Mouse (Mus musculus) heart, postnatal 25 days (tissue): ENCODE data around the gene Kmt2d. TPM values are rescaled to one million over a fixed set of nuclear protein-coding genes. Genes with fewer than 3 reads are reported as not detected.
A peak's percentile ranks its signal among the peaks of the same experiment; 100 is the strongest.
"Not testable (repeated sequence)": the region's sequence is repeated elsewhere in the genome, so short reads cannot be mapped to it uniquely, and the experiment has no call there.

ENCODE experiments used
- DNase-seq: peaks from one replicate; pipeline ENCODE4 v3.0.0; 2022; ENCODE audit warnings: low spot score
- intact Hi-C: fragments of 180-260 bp; cut with DNase I; formaldehyde crosslinking; loops from one replicate; pipeline ENCODE4 v1.15.1; 2025
- total RNA-seq, 2 experiments: library from RNA; stranded (reverse); gene quantifications; 2 replicates each; pipeline ENCODE4 v1.2.3; 2021

The Kmt2d gene
- total RNA-seq = 10 to 100 TPM; 52.1 to 57.7 TPM

- DNase-seq = no peak
- intact Hi-C loops = no loop called here
These were observed at the start of gene Kmt2d for GRCm38 (mm10) chr15:98871070-98871915. Gene Kmt2d (minus strand): TSS chr15:98871204.

DNA sequence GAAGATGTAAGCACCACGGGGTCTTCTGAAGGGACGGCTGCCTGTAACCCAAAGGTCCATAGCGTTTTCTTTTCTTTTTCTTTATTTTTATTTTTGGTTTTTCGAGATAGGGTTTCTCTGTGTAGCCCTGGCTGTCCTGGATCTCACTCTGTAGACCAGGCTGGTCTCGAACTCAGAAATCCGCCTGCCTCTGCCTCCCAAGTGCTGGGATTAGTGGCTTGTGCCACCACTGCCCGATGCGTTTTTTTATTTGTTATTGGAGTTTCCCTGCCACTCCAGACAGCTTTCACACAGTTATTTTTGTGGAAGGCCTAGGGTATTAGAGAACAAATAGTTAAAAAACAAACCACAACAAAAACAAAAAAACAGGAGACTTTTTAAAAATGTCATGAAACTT, 47.5 kb upstream of the Kmt2d start:
- not testable (repeated sequence) for DNase-seq
- intact Hi-C loops = loop anchor here (5.0 kb wide), 1 partner anchor 36 kb away; no protein-coding TSS in a partner anchor

- peak; percentile 100 for DNase-seq
- intact Hi-C loops = loop anchor here (5.0 kb wide), 1 partner anchor 36 kb away; no protein-coding TSS in a partner anchor
These were observed 46.8 kb upstream of the Kmt2d start, which contains the start of gene Lmbr1l for GRCm38 (mm10) chr15:98917538-98918498. Gene Lmbr1l (minus strand): TSS chr15:98918231.

GRCm38 (mm10) chr15:98917091-98917490, 46.1 kb upstream of the Kmt2d start:
- DNase-seq = no peak
- intact Hi-C loops = loop anchor here (5.0 kb wide), 1 partner anchor 35 kb away; no protein-coding TSS in a partner anchor

- intact Hi-C loops = loop anchor here (5.0 kb wide), 1 partner anchor 34 kb away; no protein-coding TSS in a partner anchor
- DNase-seq = no peak
These were observed 45.0 kb upstream of the Kmt2d start for GRCm38 (mm10) chr15:98916016-98916415.

GRCm38 (mm10) chr15:98914903-98915302, 43.9 kb upstream of the Kmt2d start:
- DNase-seq = no peak
- intact Hi-C loops = loop anchor here (5.0 kb wide), 1 partner anchor 33 kb away; no protein-coding TSS in a partner anchor

DNA sequence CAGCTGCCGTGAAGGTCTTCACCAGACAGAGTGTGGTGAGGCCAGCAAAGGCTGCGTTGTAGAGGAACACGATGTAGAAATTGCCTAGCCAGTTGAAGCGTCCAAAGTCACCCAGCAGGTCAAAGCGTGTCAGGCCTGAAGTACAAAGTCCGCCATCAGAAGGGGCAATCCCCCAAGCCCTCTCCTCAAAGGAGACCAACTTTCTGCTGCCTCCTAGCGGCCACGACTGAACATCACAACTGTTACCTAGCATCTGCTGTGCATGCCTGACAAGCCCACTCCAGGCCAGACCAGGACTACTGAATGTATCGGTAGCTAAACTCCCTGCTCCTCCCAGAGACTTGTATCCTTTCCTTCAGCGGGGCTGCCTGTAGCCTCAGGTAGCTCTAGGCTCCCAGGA, 33.7 kb upstream of the Kmt2d start:
- intact Hi-C loops = no loop called here
- DNase-seq = no peak

DNA sequence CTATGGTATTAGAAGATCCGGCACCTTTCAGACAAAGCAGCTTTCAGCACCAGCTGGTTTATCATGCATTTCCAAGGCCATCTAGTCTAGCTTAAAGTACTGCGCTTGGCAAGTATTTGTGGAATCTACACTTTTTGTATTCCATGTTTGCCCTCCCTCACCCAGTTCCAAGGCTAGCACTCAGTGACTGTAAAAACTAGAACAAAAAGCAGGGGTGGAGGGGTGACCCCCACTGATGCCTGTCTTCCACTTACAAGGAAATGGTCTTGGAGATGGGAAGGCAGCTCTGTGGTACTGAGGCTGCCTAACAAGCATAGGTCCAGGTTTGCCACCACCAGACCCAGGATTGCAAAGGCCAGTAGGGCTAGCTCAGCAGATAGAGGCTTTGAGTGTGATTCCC, 31.6 kb upstream of the Kmt2d start:
- DNase-seq = no peak
- intact Hi-C loops = no loop called here

GRCm38 (mm10) chr15:98901530-98901929, 30.5 kb upstream of the Kmt2d start:
- intact Hi-C loops = no loop called here

GRCm38 (mm10) chr15:98897928-98898800, 27.2 kb upstream of the Kmt2d start, which contains the start of gene Dhh:
Gene Dhh (minus strand): TSS chr15:98898540.
- intact Hi-C loops = no loop called here
- no peak for DNase-seq

More at GRCm38 (mm10) chr15:98901530-98901929, 30.5 kb upstream of the Kmt2d start:
- no peak for DNase-seq

DNA sequence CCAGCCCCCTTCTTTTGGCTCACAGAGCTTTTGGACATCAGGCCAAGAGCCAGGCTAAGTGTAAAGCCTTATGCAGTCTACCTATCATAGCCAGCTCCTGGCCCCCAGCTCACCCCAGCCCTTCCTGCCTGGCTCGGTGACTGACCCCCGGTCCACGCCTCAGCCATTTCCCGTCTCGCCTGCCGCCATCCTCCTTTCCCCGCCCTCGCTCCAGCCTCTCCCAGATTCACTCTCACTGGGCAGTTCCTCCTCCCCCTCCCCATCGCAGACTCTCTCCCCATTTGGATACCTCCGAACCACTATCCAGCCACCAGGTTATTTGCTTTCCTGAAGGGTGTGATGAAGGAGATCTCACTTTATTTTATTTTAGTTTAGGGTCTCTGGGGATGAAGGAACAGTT, 26.5 kb upstream of the Kmt2d start:
- DNase-seq = peak; percentile 39
- intact Hi-C loops = no loop called here

DNA sequence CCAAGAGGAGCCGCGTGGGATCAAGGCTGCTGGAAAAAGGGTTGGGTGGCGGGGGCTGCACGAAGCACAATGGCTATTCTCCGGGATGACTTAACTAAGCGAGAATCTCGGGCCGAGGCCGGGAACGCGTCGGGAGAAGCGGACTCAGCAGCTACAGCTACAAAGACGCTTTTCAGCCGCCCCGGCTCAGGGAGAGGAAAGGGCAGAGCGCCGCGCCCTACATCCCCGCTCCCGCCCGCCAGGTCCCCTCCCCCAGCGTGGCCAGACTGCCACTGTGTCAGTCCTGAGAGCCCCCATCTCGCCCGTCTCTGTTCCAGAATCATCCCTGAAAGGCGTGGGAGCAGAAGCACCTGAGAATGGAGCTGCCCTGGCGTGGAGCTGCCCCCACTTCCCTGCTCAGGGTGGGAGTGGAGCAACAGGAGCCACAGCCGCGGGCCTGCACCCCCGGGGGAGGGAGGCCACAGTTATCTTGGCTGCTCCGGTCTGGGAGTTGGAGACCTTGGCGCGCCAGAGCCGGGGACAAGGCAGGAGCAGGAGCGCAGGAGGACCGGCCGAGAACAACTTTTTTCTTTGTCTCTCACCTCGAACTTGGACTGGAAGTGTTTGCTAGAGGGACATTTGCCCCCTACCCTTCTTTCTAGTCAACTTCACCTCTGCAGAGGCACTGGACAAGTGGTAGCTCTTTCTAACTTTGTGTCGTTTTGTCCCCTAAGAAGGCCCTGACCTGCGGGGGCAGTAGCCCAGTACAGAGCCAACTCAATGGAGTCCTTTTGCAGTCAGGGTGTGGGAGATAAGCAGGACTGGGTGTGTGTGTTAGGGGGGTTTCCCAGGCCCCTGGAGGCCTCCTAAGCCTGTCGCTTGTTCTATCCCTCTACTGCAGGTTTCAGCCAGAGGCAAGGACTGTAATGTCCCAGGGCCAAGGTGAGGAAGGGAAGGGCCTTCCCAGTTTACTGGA, 24.9 kb upstream of the Kmt2d start:
- no peak for DNase-seq
- intact Hi-C loops = no loop called here

GRCm38 (mm10) chr15:98894746-98895634, 24.0 kb upstream of the Kmt2d start:
- no peak for DNase-seq
- intact Hi-C loops = no loop called here

DNA sequence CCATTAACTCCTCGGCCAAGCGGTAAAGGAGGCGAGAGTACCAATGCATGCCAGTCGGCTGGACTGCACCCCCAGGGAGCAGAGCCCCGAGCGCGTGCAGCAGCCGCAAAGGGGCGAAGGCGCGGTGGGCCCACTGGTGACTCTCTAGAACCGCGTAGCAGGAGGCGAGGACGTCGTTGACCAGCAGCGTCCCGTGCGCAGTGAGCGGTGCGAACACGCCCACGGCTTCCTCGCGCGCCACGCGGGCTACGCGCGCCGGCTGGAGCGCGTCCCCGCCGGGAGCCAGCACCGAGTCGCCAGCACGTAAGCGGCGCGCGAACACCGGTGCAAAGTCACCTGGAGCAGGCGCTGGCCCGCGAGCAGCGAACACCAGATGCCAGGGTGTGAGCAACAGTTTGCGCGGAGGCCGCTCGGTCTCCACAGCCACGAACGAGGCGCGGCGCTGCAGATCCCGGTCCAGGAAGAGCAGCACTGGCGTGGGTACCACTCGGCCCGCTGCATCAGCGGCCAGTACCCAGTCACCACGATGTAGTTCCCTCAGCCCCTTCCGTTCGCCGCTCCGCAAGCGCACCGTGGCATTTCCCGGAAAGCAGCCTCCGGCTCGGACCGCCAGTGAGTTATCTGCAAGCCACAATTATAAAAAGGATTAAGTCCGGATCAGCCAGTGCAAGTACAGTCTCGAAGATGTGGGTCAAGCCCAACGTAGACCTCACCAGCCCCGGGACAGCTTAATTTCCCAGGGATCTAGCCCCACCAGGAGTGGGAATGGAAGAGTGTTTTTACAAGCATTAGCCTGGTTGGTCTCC, 23.1 kb upstream of the Kmt2d start, which contains the start of gene Rhebl1:
Rhebl1 (minus strand) TSS at position 601 of the 806 bp plus-strand sequence.
- intact Hi-C loops = loop anchor here (2.0 kb wide), 2 partner anchors 35 to 101 kb away; no protein-coding TSS in a partner anchor
- DNase-seq = no peak

- intact Hi-C loops = loop anchor here (2.0 kb wide), 2 partner anchors 36 to 102 kb away; no protein-coding TSS in a partner anchor
- DNase-seq = no peak
These were observed 22.0 kb upstream of the Kmt2d start for GRCm38 (mm10) chr15:98893036-98893435.
